Mouse (Mus musculus): ENCODE results near the gene Mtnr1b. TPM values are rescaled to one million over a fixed set of nuclear protein-coding genes. Genes with fewer than 3 reads are reported as not detected.

Mtnr1b gene
- total RNA-seq (2023; ENCODE audit: inconsistent age): not detected in 4 replicates

GRCm38 (mm10) chr9:15874506-15875160 lies at the start of gene Mtnr1b:
Gene Mtnr1b (minus strand): TSS chr9:15874556.

Other genes starting within 250 kb of the Mtnr1b start
- not detected in 4 replicates for gene Deup1, start 246.6 kb downstream of the Mtnr1b start, total RNA-seq (2023; ENCODE audit: inconsistent age)
- gene Slc36a4, start 164.8 kb downstream of the Mtnr1b start, total RNA-seq (2023; ENCODE audit: inconsistent age): 8.5 to 10.9 TPM (median 10.4 TPM) in 4 replicates

All from B cell, adult (primary cell).